Comparison of ENCODE assay signal across 15 mouse cellular contexts in the genomic region with DNA sequence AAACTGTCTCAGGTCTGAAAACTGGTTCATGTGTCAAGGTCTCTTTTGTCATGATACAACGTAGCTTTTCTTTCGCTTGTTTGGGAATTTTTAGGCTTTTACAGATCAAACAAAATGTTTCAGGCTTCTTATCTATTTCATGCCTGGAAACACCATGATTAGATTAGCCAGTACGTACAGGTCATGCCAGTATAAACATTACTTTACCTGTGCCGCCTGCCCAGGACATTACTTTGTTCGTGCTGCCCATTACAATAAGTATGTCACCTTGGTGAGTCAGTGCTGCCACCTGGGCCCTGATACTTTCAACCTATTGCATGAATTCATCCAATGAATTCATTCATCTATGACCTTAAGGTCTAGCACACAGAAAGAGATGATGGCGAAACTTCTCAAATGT.
"Had no signal": no experiment of that assay in that cellular context is flagged by ENCODE, and none has a peak within 500 bp of the region (broad histone marks: within the 10 kb centered on the region; RNA-seq: fewer than 3 reads in every experiment).

No protein-coding gene starts in this region.

- H3K27ac ChIP-seq: neural tube, embryonic 12.5 days; neural tube, embryonic 13.5 days; neural tube, embryonic 15.5 days had no signal

- H3K9ac ChIP-seq: neural tube, embryonic 12.5 days; neural tube, embryonic 13.5 days; neural tube, embryonic 15.5 days had no signal

- H3K4me3 ChIP-seq: neural tube, embryonic 12.5 days; neural tube, embryonic 13.5 days; neural tube, embryonic 15.5 days had no signal

- H3K27me3 ChIP-seq: neural tube, embryonic 12.5 days; neural tube, embryonic 13.5 days; neural tube, embryonic 15.5 days had no signal

- H3K4me1 ChIP-seq: neural tube, embryonic 12.5 days; neural tube, embryonic 13.5 days; neural tube, embryonic 15.5 days had no signal

- DNase-seq: retina, postnatal 1 day; right cerebral cortex, adult 18-20 months; right cerebral cortex, postnatal 14 days; right cerebral cortex, postnatal 25 days; right cerebral cortex, postnatal 4 days; spleen, adult 18-20 months; thymus, adult 18-20 months; thymus, adult 2 months; thymus, postnatal 14 days; thymus, postnatal 25 days; thymus, postnatal 36 days; thymus, postnatal 4 days had no signal

- H3K36me3 ChIP-seq: neural tube, embryonic 12.5 days; neural tube, embryonic 13.5 days; neural tube, embryonic 15.5 days had no signal

- H3K4me2 ChIP-seq: neural tube, embryonic 12.5 days; neural tube, embryonic 13.5 days; neural tube, embryonic 15.5 days had no signal

- H3K9me3 ChIP-seq: neural tube, embryonic 12.5 days; neural tube, embryonic 13.5 days; neural tube, embryonic 15.5 days had no signal
